ENCODE assay signal across 7 mouse cellular contexts in genomic region chr5:77309051-77309906, GRCm38 (mm10). TPM values are rescaled to one million over a fixed set of nuclear protein-coding genes. Genes with fewer than 3 reads are reported as not detected.
DNase-seq lines count a peak whose midpoint lies in the region; ATAC-seq and TF ChIP-seq lines count a peak whose summit lies in the region.

No protein-coding gene starts in this region.

- no peak for TF ChIP-seq CTCF in bone marrow, adult 2 months (IDR thresholded peaks at IDR 0.05; ENCODE audit: control insufficient read depth, insufficient read depth, low read length)

- H3K27ac ChIP-seq in bone marrow, adult 2 months (ENCODE audit: control insufficient read depth, insufficient read depth, low read depth, low read length, poor library complexity) = peak overlapping the region; percentile 49
- H3K27ac ChIP-seq in forebrain, embryonic 13.5 days = peak overlapping the region; percentile 88
- H3K27ac ChIP-seq in liver, embryonic 16.5 days (ENCODE audit: low read length) = peak overlapping the region; percentile 95; the same call in 1 of the 2 replicates

- no peak for TF ChIP-seq POLR2A in bone marrow, adult 2 months (IDR thresholded peaks at IDR 0.05; ENCODE audit: borderline replicate concordance, control insufficient read depth, low read depth, low read length)

- under 1% methylated on average over 76 of the region's 76 CpGs for WGBS in bone marrow, adult 2 months
- WGBS in forebrain, embryonic 13.5 days = under 1% methylated on average over 74 of the region's 76 CpGs
- under 1% methylated on average over 76 of the region's 76 CpGs for WGBS in liver, embryonic 16.5 days (ENCODE audit: insufficient replicate concordance)

- H3K27me3 ChIP-seq in forebrain, embryonic 13.5 days = no peaks in the 10 kb centered on the region
- H3K27me3 ChIP-seq in liver, embryonic 16.5 days (ENCODE audit: control insufficient read depth, insufficient read depth, low read depth, low read length) = no peaks in the 10 kb centered on the region

- peak; percentile 35 for DNase-seq in urinary bladder, postnatal 25 days (ENCODE audit: low spot score)
- no peak for DNase-seq in urinary bladder, postnatal 10 days (ENCODE audit: low spot score)
- DNase-seq in induced T-regulatory cell, adult 2 months (ENCODE audit: low read depth) = peak; percentile 78

- H3K9me3 ChIP-seq in forebrain, embryonic 13.5 days (replicated peaks) = no peaks in the 10 kb centered on the region
- H3K9me3 ChIP-seq in liver, embryonic 16.5 days (replicated peaks; ENCODE audit: control insufficient read depth, low read length) = no peaks in the 10 kb centered on the region

- H3K4me1 ChIP-seq in bone marrow, adult 2 months (ENCODE audit: control insufficient read depth, insufficient read depth, low read length) = peaks cover 1% of the 10 kb centered on the region; the same call in 1 of the 2 replicates
- H3K4me1 ChIP-seq in forebrain, embryonic 13.5 days = peaks cover 35% of the 10 kb centered on the region
- peaks cover 27% of the 10 kb centered on the region for H3K4me1 ChIP-seq in liver, embryonic 16.5 days (ENCODE audit: control insufficient read depth, low read depth, low read length)

- peak overlapping the region; percentile 99 for H3K4me2 ChIP-seq in forebrain, embryonic 13.5 days
- peak overlapping the region; percentile 97 for H3K4me2 ChIP-seq in liver, embryonic 16.5 days (ENCODE audit: low read depth, low read length)

- H3K4me3 ChIP-seq in bone marrow, adult 2 months (replicated peaks; ENCODE audit: control insufficient read depth, low read depth, low read length) = peak overlapping the region; percentile 70
- H3K4me3 ChIP-seq in forebrain, embryonic 13.5 days = peak overlapping the region; percentile 99
- H3K4me3 ChIP-seq in liver, embryonic 16.5 days (ENCODE audit: low read depth, low read length) = peak overlapping the region; percentile 95

- H3K36me3 ChIP-seq in forebrain, embryonic 13.5 days (ENCODE audit: poor library complexity, severe bottlenecking) = peaks cover 44% of the 10 kb centered on the region
- H3K36me3 ChIP-seq in liver, embryonic 16.5 days (ENCODE audit: control insufficient read depth, insufficient read depth) = peaks cover 6% of the 10 kb centered on the region; the same call in 1 of the 2 replicates

- peak; percentile 25 for ATAC-seq in forebrain, embryonic 13.5 days
- ATAC-seq in liver, embryonic 16.5 days (ENCODE audit: low read depth) = 0 out of 2 replicates have a peak, but pooled peaks have one; percentile 14
- 0 out of 2 replicates have a peak, but pooled peaks have one; percentile 4 for ATAC-seq in neutrophil, adult 5-6 weeks (ENCODE audit: extremely low read depth, insufficient number of reproducible peaks, low FRiP score, poor library complexity, severe bottlenecking)

- H3K9ac ChIP-seq in forebrain, embryonic 13.5 days = peak overlapping the region; percentile 94
- peak overlapping the region; percentile 93 for H3K9ac ChIP-seq in liver, embryonic 16.5 days (ENCODE audit: low read depth, low read length)

RNA-seq across cellular contexts. Expression of gene Noa1, which starts 0.6 kb away (rescaled TPM):
- polyA plus RNA-seq in bone marrow, adult 2 months (2011; ENCODE audit: insufficient read depth, insufficient read length, low replicate concordance, missing spikeins) = 6.0 and 16.0 TPM in 2 replicates
- polyA plus RNA-seq in forebrain, embryonic 13.5 days (2015; fragmentation: Nextera tagmentation; extraction: Ambion mirVana) = 33.8 and 35.8 TPM in 2 replicates
- polyA plus RNA-seq in liver, embryonic 16.5 days (2015; fragmentation: Nextera tagmentation; extraction: Ambion mirVana) = 13.3 and 13.4 TPM in 2 replicates
- 5.5 and 5.8 TPM in 2 replicates for total RNA-seq in neutrophil, adult 5-6 weeks (2017)

RNA-seq across cellular contexts. Expression of gene Polr2b, which starts 0.7 kb away (rescaled TPM):
- 21.8 and 37.0 TPM in 2 replicates for polyA plus RNA-seq in bone marrow, adult 2 months (2011; ENCODE audit: insufficient read depth, insufficient read length, low replicate concordance, missing spikeins)
- polyA plus RNA-seq in forebrain, embryonic 13.5 days (2015; fragmentation: Nextera tagmentation; extraction: Ambion mirVana) = 82.5 and 87.1 TPM in 2 replicates
- polyA plus RNA-seq in liver, embryonic 16.5 days (2015; fragmentation: Nextera tagmentation; extraction: Ambion mirVana) = 24.9 and 25.7 TPM in 2 replicates
- 97.9 and 120 TPM in 2 replicates for total RNA-seq in neutrophil, adult 5-6 weeks (2017)

RNA-seq across cellular contexts. Expression of gene Rest, which starts 44.0 kb away (rescaled TPM):
- polyA plus RNA-seq in bone marrow, adult 2 months (2011; ENCODE audit: insufficient read depth, insufficient read length, low replicate concordance, missing spikeins) = 4.7 and 9.5 TPM in 2 replicates
- polyA plus RNA-seq in forebrain, embryonic 13.5 days (2015; fragmentation: Nextera tagmentation; extraction: Ambion mirVana) = 11.1 and 13.1 TPM in 2 replicates
- 5.9 and 6.1 TPM in 2 replicates for polyA plus RNA-seq in liver, embryonic 16.5 days (2015; fragmentation: Nextera tagmentation; extraction: Ambion mirVana)
- 62.9 and 70.3 TPM in 2 replicates for total RNA-seq in neutrophil, adult 5-6 weeks (2017)
